Mouse (Mus musculus) large intestine, adult 2 months (tissue): ENCODE results near the gene Hs3st5. TPM values are rescaled to one million over a fixed set of nuclear protein-coding genes. Genes with fewer than 3 reads are reported as not detected.

Experiments used
- DNase-seq: peaks from one replicate; pipeline ENCODE4 v3.0.0-alpha.2; 2012; ENCODE audit warnings: low read depth, low spot score
- WGBS: fragments of 180-500 bp; shearing (Covaris S2); methylation state at CpG from one replicate; pipeline ENCODE4 v1.1.7; 2018; 5-methylcytosine and 5-hydroxymethylcytosine counted together
- polyA plus RNA-seq: library from polyadenylated mRNA; depleted of rRNA; stranded (reverse); fragments of >200 nt; gene quantifications from 2 replicates; pipeline ENCODE4 v1.2.3, GENCODE M21; 2012

Gene Hs3st5
- polyA plus RNA-seq, 1 experiment = 0.05 TPM

DNA sequence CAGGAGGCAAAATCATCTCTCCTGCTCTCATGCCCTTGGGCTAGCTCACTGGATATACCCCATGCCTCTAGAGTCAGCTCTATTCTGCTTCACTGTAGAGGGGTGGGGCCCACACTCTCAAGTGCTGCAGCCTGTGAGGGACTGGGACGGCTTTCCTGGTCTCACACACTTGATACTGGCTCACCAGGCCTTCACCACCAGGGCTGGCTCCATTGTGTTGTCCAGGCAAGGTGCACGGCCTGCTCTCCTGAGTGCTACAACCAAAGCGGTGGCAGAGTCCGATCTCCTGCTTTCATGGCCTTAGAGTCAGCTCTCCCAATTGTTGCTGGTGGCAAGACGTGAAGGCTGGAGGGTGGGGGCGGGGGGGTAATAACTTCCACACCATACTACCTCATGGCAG, 268.3 kb downstream of the Hs3st5 start:
- 78% methylated on average over 6 of the region's 6 CpGs for WGBS
- DNase-seq = no peak

DNA sequence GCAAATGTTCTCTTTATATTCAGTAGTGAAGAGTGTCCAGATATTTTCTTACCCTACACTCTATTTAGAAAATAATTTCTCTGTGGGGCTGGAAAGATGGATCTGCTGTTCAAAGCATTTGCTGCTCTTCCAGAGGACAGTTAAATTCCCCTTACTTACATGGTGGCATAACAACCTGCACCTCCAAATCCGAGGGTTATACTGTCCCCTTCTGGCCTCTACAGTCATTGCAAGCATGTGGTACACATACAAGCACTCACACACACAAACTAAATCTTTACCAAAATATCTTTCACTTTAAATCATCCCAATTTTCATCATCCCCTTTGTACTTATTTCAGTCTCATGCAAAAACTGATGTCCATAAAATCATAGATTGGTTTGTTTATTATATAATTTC, 275.0 kb downstream of the Hs3st5 start:
- no peak for DNase-seq

DNA sequence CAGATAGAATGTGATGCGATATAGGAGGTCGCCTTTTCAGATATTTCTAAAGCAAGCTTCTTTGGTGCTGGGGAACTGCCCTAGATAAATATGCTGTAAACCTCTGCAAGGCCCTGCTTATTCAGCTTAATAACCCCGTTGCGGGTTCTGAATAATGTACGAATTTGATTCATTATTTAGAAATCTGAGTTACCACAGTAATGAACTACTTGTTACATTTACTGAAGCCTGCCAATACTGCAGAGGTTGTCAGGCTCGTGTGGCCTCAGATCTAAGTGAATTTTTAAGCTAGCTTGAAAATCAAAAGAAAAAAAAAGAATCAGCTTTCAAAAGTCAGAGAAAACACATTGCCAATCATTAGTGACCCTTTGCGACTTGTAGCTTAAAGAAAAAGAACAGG, 280.4 kb downstream of the Hs3st5 start:
- WGBS = 85% methylated on average over 7 of the region's 7 CpGs
- no peak for DNase-seq

More for the DNA sequence above, 275.0 kb downstream of the Hs3st5 start:
- WGBS = 22% methylated on average over 1 of the region's 1 CpGs

DNA sequence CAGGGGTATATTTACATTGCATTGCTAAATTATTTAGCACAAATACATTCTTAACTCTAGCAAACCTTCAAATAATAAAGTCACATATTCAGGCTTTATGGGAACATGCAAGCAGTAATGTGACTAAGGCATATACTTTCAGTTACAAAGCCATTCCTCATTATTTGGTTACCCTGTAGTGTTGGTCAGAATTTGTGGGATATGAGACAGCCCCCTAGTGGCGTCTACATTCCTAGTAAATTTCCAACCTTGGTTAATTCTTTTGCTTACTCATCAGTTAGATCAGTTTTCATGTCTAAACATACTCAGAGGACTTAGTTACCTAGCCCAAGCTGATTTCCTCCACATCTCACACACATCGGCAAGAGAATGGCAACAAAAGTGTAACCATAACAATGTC, 285.2 kb downstream of the Hs3st5 start:
- 35% methylated on average over 2 of the region's 2 CpGs for WGBS
- DNase-seq = no peak

DNA sequence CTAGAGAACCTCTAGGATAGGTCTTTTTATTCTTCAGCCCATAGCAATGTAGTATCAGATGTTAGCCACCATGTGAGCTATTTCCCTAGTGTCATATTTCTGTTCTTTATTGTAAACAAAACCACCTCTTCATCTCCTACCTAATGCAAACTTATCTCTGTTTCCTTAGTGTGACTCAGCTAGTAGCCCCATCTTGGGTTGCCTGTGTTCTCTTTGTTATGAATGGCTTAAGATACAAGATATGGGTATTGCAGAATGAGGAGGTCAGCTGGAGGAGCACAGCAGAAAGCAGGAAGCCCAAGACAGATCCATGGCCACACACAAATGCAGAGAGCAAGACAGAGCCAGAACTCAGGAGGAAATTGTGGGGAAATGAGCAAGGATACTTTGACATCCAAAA, 288.7 kb downstream of the Hs3st5 start:
- no peak for DNase-seq

DNA sequence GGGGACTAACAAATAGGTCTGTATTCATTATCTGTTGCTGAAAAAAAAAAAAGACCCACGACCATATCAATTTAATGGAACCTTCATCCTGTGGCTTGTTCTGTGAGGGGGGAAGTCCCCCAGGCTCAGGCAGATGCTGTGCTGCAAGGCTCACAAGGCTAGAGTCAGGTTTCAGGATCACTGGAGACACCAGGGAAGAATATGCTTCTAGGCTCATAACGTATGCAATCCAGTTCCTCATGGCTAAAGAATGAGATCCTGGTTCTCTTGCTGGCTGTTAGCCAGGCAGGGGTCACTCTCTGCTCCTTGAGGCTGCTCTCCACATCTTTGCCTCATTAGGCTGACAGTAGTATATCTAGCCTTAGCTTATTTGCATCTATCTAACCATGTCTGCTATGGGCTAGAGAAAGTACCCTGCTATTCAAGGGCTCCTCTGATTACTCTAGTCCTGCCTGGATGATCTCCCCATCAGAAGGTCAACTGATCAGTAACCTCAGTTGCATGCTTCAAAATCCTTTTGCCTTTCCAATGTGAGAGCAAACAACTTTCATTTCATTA, 294.4 kb downstream of the Hs3st5 start:
- WGBS = 37% methylated on average over 2 of the region's 2 CpGs
- no peak for DNase-seq

DNA sequence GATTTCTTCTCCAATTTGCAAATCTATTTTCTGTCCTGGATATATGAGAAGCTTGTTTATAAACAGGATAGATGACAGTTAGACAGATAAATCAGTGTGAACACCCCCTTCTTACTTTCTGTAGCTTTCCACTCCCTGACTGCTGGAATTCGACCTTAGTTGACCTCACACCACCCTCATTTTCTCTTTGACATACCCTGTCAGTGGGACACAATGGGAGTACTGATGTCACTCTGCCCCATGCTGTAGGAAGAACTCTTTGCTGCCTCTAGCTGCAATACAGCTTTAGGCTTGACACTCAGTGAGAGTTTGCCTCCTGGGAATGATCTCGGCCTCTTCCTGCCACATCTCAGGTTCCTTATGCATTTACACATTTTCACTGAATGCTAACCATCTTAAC, 297.1 kb downstream of the Hs3st5 start:
- 36% methylated on average over 2 of the region's 2 CpGs for WGBS
- no peak for DNase-seq

DNA sequence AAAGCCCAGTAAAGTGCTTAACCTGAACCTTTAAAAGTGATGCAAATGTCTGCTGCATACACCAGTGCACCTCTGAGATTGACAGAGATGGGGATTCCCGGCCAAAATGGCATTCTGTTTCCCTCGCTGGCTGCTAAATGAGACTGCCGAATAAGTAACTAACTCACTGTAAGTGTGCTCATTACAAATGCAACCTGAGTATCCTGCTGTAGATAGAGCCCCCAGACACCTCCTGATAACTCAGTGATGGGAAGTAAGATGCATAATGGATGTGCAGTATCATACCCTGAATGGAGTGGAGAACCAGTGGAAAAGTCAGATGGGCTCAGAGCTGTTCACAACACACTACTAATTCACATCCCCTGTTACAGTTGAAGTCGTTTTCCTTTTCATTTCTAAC, 298.7 kb downstream of the Hs3st5 start:
- 76% methylated on average over 4 of the region's 4 CpGs for WGBS
- DNase-seq = no peak

DNA sequence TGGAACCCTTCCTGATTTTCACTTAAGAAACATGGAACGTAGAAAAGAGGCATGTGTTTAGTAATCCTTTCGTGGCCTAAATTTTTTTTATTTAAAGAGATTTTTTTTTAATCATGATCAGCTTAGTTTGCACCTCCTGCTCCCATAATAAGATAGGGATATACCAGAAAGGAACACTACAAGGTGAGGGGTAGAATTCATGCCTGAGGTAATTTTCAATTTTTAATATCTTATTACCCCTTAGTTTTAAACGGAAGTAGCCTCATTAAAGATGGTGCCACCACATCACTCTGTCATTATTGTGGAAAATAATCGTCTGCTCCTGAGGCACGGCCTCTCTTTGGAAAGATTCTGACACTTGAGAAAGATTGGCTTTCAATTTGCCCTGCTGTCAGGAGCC, 299.2 kb downstream of the Hs3st5 start:
- no peak for DNase-seq
- WGBS = 84% methylated on average over 5 of the region's 5 CpGs

DNA sequence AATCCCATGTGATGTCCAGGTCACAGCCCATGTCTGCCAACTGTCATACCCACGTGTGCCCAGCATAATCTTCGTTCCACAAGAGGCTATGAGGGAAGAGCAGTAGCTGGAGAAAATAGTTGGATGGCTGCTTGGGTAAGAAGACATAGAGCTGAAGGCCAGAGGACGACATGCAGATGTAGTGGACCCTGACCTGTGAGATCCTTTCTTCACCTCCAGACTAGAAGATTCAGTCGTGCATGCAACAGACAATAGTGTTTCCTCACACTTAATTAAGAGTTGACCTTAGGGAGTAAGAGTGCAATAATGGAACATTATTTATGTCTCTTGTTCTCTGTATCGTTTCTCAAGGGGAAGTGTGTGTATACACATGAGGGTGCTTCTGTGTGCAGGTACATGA, 300.4 kb downstream of the Hs3st5 start:
- WGBS = 60% methylated on average over 5 of the region's 5 CpGs
- no peak for DNase-seq

DNA sequence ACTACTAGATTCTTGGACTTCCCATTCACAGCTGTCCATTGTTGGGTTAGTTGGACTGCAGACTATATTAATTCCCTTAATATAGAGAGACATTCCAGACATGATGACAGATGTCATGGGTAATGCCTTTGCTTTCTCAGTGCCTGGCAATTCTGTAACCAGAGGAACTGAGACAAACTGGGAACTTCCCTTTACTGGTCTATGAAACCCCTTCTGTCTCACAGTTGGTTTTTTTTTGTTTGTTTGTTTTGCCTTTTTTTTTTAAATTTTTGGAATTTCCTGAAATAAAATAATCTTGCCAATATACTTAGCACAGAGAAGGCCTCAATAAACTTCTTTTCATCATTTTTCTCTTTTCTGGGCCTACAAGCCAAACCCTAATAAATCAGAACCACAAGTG, 312.3 kb downstream of the Hs3st5 start:
- no peak for DNase-seq

DNA sequence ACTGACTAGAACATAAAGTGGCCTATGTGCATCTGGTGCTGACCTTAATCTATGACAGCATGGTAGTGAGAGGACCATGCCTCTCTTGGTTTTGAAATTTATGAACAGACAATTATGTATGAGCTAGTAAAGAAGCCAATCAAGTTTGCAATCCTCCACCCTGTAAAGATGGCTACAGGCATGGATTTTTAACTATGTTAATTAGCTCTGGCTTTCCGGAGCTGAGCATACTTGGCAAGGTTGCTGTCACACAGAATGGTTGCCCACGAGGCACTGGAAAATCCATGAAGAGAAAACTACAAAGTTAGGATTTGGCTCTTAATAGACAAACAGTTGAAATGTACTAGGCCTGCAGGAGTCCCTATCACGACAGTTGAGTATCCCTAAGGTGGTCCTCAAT, 322.5 kb downstream of the Hs3st5 start:
- WGBS = 66% methylated on average over 3 of the region's 3 CpGs

DNA sequence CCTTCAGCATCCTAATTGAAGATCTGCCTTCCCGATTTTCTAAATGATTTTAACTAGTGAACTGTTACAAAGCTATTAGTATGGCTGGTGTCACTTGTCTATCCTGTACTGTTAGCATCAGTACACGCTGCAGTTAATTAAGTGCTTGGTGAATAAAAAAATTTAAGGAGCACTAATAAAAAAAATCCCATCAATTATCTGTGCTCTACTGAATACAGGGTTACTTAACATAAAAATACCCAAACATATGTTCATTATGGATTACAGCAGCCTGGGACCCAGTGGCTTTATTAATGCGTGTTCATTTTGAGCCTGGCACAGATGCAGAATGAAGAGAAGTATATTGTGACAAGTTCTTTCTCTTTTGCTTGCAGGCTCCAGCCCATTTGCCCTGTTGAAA, 325.6 kb downstream of the Hs3st5 start:
- 91% methylated on average over 3 of the region's 3 CpGs for WGBS
- no peak for DNase-seq

More for the DNA sequence above, 322.5 kb downstream of the Hs3st5 start:
- DNase-seq = no peak

DNA sequence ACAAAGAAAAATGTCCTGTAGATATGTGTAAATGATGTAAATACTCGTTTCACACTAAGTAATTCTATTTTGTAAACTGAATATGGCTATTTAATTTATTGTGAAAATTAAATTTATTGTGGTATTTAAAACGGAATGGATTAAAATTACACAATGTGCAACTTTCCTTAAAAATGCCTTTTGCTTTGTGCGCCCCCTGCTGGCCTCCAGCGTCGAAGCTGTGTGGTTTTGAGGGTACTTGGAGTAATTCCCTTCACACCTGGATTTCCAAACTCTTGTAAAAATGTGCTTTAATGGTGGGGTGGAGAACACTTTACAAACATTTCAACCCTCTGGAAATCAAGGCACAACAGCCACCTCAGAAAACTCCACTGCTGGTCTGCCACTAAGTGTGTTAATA, 327.6 kb downstream of the Hs3st5 start:
- no peak for DNase-seq
- 19% methylated on average over 5 of the region's 5 CpGs for WGBS

DNA sequence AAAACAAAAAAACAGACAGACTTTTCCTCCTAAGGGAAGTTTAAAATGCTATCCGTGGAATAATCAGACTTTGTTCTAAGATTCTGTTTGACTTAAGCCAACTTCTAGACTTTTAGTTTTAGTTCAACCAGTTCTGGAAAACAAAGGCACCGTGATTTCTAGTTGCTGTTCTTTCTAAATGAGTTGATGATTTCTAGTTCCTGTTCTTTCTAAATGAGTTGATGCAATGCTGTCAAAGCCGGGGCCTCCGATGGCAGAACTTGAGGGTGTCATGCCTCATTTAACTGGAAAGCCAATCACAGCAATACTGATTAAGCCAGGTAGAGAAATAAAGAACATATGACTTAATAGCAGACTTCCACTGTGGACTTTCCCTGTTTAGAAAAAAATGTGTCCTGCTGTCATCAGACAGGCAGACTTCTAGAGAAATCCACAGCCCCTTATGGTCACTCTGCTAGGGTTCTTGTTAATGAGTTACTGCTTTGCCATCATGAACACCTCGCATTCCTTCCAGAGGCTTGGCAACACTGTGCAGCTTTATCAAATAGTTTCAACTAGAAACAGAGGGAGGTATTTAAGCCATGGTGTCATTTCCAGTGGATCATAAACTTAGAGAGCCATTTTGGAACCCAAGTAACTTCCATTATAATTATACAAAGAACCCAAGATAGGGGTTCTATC, 329.4 kb downstream of the Hs3st5 start:
- no peak for DNase-seq
- WGBS = 59% methylated on average over 5 of the region's 5 CpGs

DNA sequence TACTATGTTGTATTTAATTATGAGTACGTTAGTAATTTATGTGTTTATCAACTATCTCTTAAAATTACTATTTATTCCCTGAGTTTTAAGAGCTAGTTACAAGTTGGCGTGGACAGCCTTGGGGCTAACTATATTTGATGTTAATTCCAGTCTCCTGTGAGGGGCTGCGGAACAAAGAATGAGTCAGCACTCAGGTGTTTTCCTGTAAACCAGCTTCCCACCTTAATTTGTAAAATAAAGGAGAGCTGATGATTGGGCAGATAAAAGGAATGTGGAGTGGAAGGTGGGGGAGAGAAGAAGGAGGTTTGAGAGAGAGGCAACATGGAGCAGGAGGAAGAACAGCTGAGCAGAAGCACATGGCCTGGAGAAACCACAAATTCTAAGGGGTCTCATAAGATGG, 343.6 kb downstream of the Hs3st5 start:
- no peak for DNase-seq
- 81% methylated on average over 3 of the region's 3 CpGs for WGBS

DNA sequence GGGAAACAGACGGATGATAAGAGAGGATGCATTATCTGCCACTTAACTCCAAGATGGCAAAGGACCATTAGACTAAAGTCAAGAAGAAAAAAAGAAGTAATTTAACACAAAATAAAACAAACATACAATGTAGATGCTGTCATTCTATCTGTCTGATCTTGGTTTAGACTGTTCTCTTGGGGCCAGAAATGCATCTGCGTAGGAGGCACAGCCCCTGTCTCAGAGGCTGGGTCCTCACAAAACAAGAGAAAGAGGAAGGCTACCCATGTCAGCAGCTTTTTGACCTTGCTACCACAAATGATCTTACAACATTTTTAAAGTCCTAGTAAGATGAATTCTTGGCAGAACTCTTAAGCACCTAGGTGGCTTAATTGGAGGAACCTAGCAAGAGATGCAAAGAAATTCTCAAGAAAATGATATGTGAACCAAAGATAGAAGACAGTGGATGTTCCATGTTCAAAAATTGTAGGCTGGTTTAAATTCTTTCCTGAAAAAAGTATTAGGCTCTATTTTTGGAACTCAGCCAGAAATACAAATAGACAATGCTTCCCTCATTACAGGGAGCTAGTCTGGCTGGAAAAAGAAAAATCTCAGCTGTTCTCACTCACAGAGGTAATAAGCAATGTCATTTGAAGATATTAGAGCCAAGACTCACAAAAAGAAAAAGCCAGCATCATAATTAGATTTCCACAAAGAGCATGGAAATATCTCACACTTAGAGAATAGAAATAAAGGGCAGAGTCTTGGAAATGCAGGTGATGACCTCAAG, 355.7 kb downstream of the Hs3st5 start:
- 86% methylated on average over 2 of the region's 2 CpGs for WGBS
- no peak for DNase-seq
